8 mouse cellular contexts compared by ENCODE assay signal in genomic region chr13:49146698-49147006, GRCm38 (mm10). TPM values are rescaled to one million over a fixed set of nuclear protein-coding genes. Genes with fewer than 3 reads are reported as not detected.
A peak's percentile ranks its signal among the peaks of the same experiment; 100 is the strongest.
DNase-seq lines count a peak whose midpoint lies in the region; ATAC-seq lines count a peak whose summit lies in the region.

No protein-coding gene starts in this region.

- peaks cover 39% of the 10 kb centered on the region for H3K4me1 ChIP-seq in heart, embryonic 13.5 days
- peaks cover 52% of the 10 kb centered on the region for H3K4me1 ChIP-seq in forebrain, embryonic 10.5 days
- H3K4me1 ChIP-seq in liver, embryonic 11.5 days (replicated peaks; ENCODE audit: control insufficient read depth, insufficient read depth, low read length): peaks cover 3% of the 10 kb centered on the region; the same call in 1 of the 2 replicates

- peak overlapping the region; percentile 82 for H3K9ac ChIP-seq in heart, embryonic 13.5 days
- no peak overlapping the region for H3K9ac ChIP-seq in liver, embryonic 11.5 days (ENCODE audit: low read depth, low read length)

- no peaks in the 10 kb centered on the region for H3K9me3 ChIP-seq in heart, embryonic 13.5 days
- H3K9me3 ChIP-seq in forebrain, embryonic 10.5 days: no peaks in the 10 kb centered on the region
- H3K9me3 ChIP-seq in liver, embryonic 11.5 days (ENCODE audit: control insufficient read depth, low read length): no peaks in the 10 kb centered on the region

- H3K36me3 ChIP-seq in heart, embryonic 13.5 days: no peaks in the 10 kb centered on the region
- peaks cover 7% of the 10 kb centered on the region; the same call in 1 of the 2 replicates for H3K36me3 ChIP-seq in forebrain, embryonic 10.5 days (replicated peaks)
- no peaks in the 10 kb centered on the region for H3K36me3 ChIP-seq in liver, embryonic 11.5 days (ENCODE audit: control insufficient read depth, insufficient read depth, low read length)

- DNase-seq in heart, postnatal 4 days: no peak
- peak; percentile 16 to 25 for DNase-seq in B cell, adult 2 months
- peak; percentile 25 for DNase-seq in forebrain, embryonic 10.5 days (ENCODE audit: extremely low spot score, low spot score)
- peak; percentile 42 for DNase-seq in liver, embryonic 11.5 days (ENCODE audit: low spot score)
- DNase-seq in left cerebral cortex, adult 9 months (ENCODE audit: low spot score in 2 of 2): no peak
- DNase-seq in T-cell, adult 2 months (ENCODE audit: low spot score): no peak
- no peak for DNase-seq in thymus, postnatal 10 days (ENCODE audit: low spot score in 2 of 2)

- peak overlapping the region; percentile 76 for H3K4me3 ChIP-seq in heart, embryonic 13.5 days
- H3K4me3 ChIP-seq in forebrain, embryonic 10.5 days: peak overlapping the region; percentile 88
- H3K4me3 ChIP-seq in liver, embryonic 11.5 days (ENCODE audit: low read depth, low read length): peak overlapping the region; percentile 61

- ATAC-seq in heart, embryonic 13.5 days (ENCODE audit: extremely low read depth, insufficient number of reproducible peaks, low FRiP score, low TSS enrichment): no peak
- no peak for ATAC-seq in liver, embryonic 11.5 days (replicated peaks; ENCODE audit: low FRiP score)

- H3K27me3 ChIP-seq in heart, embryonic 13.5 days (replicated peaks): peaks cover 88% of the 10 kb centered on the region
- H3K27me3 ChIP-seq in forebrain, embryonic 10.5 days (ENCODE audit: poor library complexity, severe bottlenecking): peaks cover 79% of the 10 kb centered on the region
- peaks cover 72% of the 10 kb centered on the region for H3K27me3 ChIP-seq in liver, embryonic 11.5 days (replicated peaks; ENCODE audit: control insufficient read depth, insufficient read depth, low read length)

- H3K27ac ChIP-seq in heart, embryonic 13.5 days (replicated peaks): no peak overlapping the region
- peak overlapping the region; percentile 85 for H3K27ac ChIP-seq in forebrain, embryonic 10.5 days
- no peak overlapping the region for H3K27ac ChIP-seq in liver, embryonic 11.5 days (ENCODE audit: low read depth, low read length)

- under 1% methylated on average over 26 of the region's 44 CpGs for WGBS in heart, embryonic 13.5 days
- under 1% methylated on average over 44 of the region's 44 CpGs for WGBS in forebrain, embryonic 10.5 days
- WGBS in liver, embryonic 11.5 days: under 1% methylated on average over 44 of the region's 44 CpGs

- H3K4me2 ChIP-seq in heart, embryonic 13.5 days: peak overlapping the region; percentile 99
- H3K4me2 ChIP-seq in liver, embryonic 11.5 days: peak overlapping the region; percentile 84

RNA-seq across cellular contexts. Expression of gene Wnk2, which starts 1.2 kb away (rescaled TPM):
- polyA plus RNA-seq in heart, embryonic 13.5 days (2015; fragmentation: Nextera tagmentation; extraction: Ambion mirVana): 0.98 and 1.5 TPM in 2 replicates
- total RNA-seq in heart, postnatal 4 days (2021): 10 to 100 TPM; 22.3 to 25.0 TPM
- polyA plus RNA-seq in forebrain, embryonic 10.5 days (2016; fragmentation: Nextera tagmentation; extraction: Ambion mirVana): 4.2 and 4.5 TPM in 2 replicates
- polyA plus RNA-seq in liver, embryonic 11.5 days (2014; fragmentation: Nextera tagmentation; extraction: Ambion mirVana): 0.34 and 0.45 TPM in 2 replicates

RNA-seq across cellular contexts. Expression of gene Ninj1, which starts 40.6 kb away (rescaled TPM):
- polyA plus RNA-seq in heart, embryonic 13.5 days (2015; fragmentation: Nextera tagmentation; extraction: Ambion mirVana): 61.2 and 65.2 TPM in 2 replicates
- 10 to 100 TPM; 51.3 to 53.5 TPM for total RNA-seq in heart, postnatal 4 days (2021)
- 22.7 and 24.1 TPM in 2 replicates for polyA plus RNA-seq in forebrain, embryonic 10.5 days (2016; fragmentation: Nextera tagmentation; extraction: Ambion mirVana)
- 54.2 and 59.8 TPM in 2 replicates for polyA plus RNA-seq in liver, embryonic 11.5 days (2014; fragmentation: Nextera tagmentation; extraction: Ambion mirVana)

Comparison
In these comparisons a context has a peak if more than half of its experiments do, and no peak if none do; other contexts are left out.
1. DNase-seq: peak in B cell, adult 2 months (2 of 2), forebrain, embryonic 10.5 days (single experiment) and liver, embryonic 11.5 days (single experiment); none in heart, postnatal 4 days (single experiment), left cerebral cortex, adult 9 months (0 of 2), T-cell, adult 2 months (single experiment) and thymus, postnatal 10 days (0 of 2).
2. Peak in every context shown above with its lines, with median percentiles within 50 percentile points of each other: H3K4me3 ChIP-seq.